Mouse (Mus musculus): ENCODE measurements at regions not wholly inside any gene's neighbourhood (a gene's known extent, or its start where the extent isn't known, plus 50 kb on each side); places are given as distances from the start of the nearest gene placed in this dataset.

DNA sequence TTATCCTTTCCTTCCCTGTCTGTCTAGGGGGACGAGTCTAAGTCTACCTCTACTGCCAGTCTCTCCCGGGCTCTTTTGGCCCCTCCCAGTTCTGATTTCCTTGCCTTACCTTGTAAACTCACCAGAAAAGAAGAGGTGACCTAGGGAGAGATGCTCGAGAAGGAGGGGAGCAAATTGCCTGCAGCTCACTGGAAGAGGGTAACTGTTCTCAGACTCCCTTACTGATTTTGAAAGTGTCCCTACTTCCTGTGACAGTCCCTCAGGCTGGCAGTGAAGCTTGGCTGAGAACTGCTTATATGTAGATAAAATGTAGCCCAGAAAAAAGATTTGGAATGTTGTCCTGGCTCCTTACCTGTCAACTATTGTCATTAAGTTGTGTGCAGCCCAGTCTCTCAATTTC, 180.6 kb upstream of the Tab2 start:
- H3K4me1 ChIP-seq (ENCODE audit: control insufficient read depth, insufficient read depth, low read length): peaks cover 12% of the 10 kb centered on the region; the same call in 1 of the 2 replicates
- no peak overlapping the region for H3K4me2 ChIP-seq (ENCODE audit: low read length)
- H3K27me3 ChIP-seq (ENCODE audit: control insufficient read depth, insufficient read depth, low read length): no peaks in the 10 kb centered on the region
- ATAC-seq (ENCODE audit: low FRiP score, low TSS enrichment) (no peak), DNase-seq (no peak)
- H3K36me3 ChIP-seq (ENCODE audit: control insufficient read depth, insufficient read depth, low read length): no peaks in the 10 kb centered on the region
- no peaks in the 10 kb centered on the region for H3K9me3 ChIP-seq (ENCODE audit: control insufficient read depth, low read length)
- no peak overlapping the region for H3K9ac ChIP-seq (replicated peaks; ENCODE audit: low read length)
- no peak overlapping the region for H3K27ac ChIP-seq (replicated peaks; ENCODE audit: low read depth, low read length)
- H3K4me3 ChIP-seq (replicated peaks; ENCODE audit: low read depth, low read length): no peak overlapping the region
- WGBS: 83% methylated on average over 3 of the region's 3 CpGs

DNA sequence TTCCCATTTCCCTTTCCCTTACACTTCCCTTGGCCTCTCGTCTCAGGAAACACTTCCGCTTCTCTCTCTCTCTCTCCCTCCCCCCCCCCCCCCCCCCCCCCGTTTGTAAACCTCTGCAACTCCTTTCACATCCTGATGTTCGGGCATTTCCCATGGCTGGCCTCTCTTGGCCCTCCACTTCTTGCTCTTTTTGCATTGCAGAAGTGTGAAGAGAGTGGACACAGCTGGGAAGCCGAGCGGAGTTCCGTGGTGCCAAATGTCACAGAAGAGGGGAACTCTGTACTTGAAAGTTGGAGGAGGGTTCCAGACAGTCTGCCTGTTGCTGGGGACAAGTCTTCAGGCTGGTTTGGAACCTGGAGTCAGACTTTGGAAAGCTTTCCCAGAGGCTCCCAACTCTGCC, 179.2 kb upstream of the Tab2 start:
- H3K4me1 ChIP-seq (ENCODE audit: control insufficient read depth, insufficient read depth, low read length): peaks cover 21% of the 10 kb centered on the region
- DNase-seq (no peak), ATAC-seq (ENCODE audit: low FRiP score, low TSS enrichment) (no peak)
- no peak overlapping the region for H3K9ac ChIP-seq (replicated peaks; ENCODE audit: low read length)
- H3K36me3 ChIP-seq (ENCODE audit: control insufficient read depth, insufficient read depth, low read length): no peaks in the 10 kb centered on the region
- WGBS: 86% methylated on average over 5 of the region's 7 CpGs
- no peak overlapping the region for H3K4me3 ChIP-seq (replicated peaks; ENCODE audit: low read depth, low read length)
- no peaks in the 10 kb centered on the region for H3K9me3 ChIP-seq (ENCODE audit: control insufficient read depth, low read length)
- no peaks in the 10 kb centered on the region for H3K27me3 ChIP-seq (ENCODE audit: control insufficient read depth, insufficient read depth, low read length)
- no peak overlapping the region for H3K4me2 ChIP-seq (ENCODE audit: low read length)
- H3K27ac ChIP-seq (replicated peaks; ENCODE audit: low read depth, low read length): no peak overlapping the region

DNA sequence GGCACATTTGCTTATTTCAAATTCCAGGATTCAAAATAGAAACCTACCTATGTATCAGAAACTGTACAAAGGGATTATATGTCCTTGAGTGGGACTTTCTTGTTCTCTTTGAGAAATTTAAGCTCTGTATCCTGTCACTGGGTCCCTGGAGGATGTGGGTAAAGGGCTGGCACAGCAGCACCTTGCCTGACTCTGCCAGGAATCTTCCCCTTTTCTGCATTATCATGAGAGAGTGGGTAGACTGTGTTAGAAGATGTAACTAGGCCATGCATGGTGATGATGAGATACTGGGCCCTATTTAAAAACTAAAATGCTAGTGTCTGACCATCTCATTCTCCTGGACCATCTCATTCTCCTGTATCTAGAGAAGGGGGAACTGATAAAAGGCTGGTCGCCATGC, 178.4 kb upstream of the Tab2 start:
- 100% methylated on average over 1 of the region's 1 CpGs for WGBS
- no peak for ATAC-seq (ENCODE audit: low FRiP score, low TSS enrichment)

DNA sequence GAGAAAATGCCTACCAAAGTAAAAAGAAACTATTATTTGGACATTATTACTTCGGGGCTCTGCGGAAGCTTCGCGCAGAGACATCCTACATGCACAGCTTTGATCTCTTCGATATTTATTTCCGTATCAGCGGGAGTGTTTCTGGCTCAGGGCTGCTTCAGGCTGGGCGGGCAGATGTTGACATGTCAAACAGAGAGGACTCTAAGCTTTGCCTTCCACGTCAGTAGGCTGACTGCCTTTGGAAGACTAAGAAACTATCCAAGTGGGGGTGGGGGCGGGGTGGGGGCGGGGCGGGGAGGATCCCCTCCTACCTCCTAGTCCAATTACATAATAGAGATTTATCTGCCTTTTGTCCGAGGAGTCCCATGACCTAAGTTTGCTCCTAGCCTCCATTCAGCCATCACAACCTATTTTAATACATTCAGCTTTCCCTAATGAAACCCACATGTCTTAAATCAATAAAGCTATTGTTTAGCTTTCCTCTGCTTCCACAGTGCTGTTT, 177.5 kb upstream of the Tab2 start:
- ATAC-seq (ENCODE audit: low FRiP score, low TSS enrichment) (peak; percentile 47; the same call in 1 of the 2 replicates), DNase-seq (peak; percentile 59)
- Histone ChIP-seq H3K36me3 (ENCODE audit: control insufficient read depth, insufficient read depth, low read length) (no peaks in the 10 kb centered on the region), H3K4me1 (ENCODE audit: control insufficient read depth, insufficient read depth, low read length) (peaks cover 21% of the 10 kb centered on the region), H3K4me2 (ENCODE audit: low read length) (peak overlapping the region; percentile 39), H3K9me3 (ENCODE audit: control insufficient read depth, low read length) (no peaks in the 10 kb centered on the region), H3K4me3 (replicated peaks; ENCODE audit: low read depth, low read length) (no peak overlapping the region), H3K27me3 (ENCODE audit: control insufficient read depth, insufficient read depth, low read length) (no peaks in the 10 kb centered on the region), H3K9ac (replicated peaks; ENCODE audit: low read length) (no peak overlapping the region), H3K27ac (replicated peaks; ENCODE audit: low read depth, low read length) (peak overlapping the region; percentile 41)
- WGBS: 8% methylated on average over 13 of the region's 13 CpGs

More for the DNA sequence above, 178.4 kb upstream of the Tab2 start:
- H3K9me3 ChIP-seq (ENCODE audit: control insufficient read depth, low read length): no peaks in the 10 kb centered on the region
- no peaks in the 10 kb centered on the region for H3K36me3 ChIP-seq (ENCODE audit: control insufficient read depth, insufficient read depth, low read length)
- H3K27ac ChIP-seq (replicated peaks; ENCODE audit: low read depth, low read length): no peak overlapping the region
- no peak overlapping the region for H3K4me3 ChIP-seq (replicated peaks; ENCODE audit: low read depth, low read length)
- H3K4me2 ChIP-seq (ENCODE audit: low read length): no peak overlapping the region
- H3K9ac ChIP-seq (replicated peaks; ENCODE audit: low read length): no peak overlapping the region
- no peaks in the 10 kb centered on the region for H3K27me3 ChIP-seq (ENCODE audit: control insufficient read depth, insufficient read depth, low read length)
- H3K4me1 ChIP-seq (ENCODE audit: control insufficient read depth, insufficient read depth, low read length): peaks cover 21% of the 10 kb centered on the region
- no peak for DNase-seq

DNA sequence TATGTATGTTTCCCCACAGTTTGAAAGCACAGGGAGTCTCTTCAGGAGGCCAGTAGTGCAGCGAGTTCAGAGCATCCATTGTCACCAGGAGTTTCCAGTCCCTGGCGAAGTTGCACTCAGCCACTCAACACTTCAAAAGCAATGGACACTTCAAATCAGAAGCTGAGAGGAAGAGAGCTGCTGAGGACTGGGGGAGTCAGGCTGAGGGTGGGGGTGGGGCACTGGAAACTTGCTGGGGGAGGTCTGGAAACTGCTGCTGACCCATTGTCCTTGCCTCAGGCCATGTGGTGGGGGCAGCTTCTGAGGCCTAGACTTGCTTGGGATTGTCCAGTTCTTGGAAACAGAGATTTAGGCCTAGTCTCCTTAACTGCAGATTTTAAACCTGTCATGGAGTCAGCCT, 176.8 kb upstream of the Tab2 start:
- Histone ChIP-seq H3K4me1 (ENCODE audit: control insufficient read depth, insufficient read depth, low read length) (peaks cover 21% of the 10 kb centered on the region), H3K36me3 (ENCODE audit: control insufficient read depth, insufficient read depth, low read length) (no peaks in the 10 kb centered on the region), H3K9me3 (ENCODE audit: control insufficient read depth, low read length) (no peaks in the 10 kb centered on the region), H3K9ac (replicated peaks; ENCODE audit: low read length) (no peak overlapping the region), H3K4me2 (ENCODE audit: low read length) (no peak overlapping the region), H3K27ac (replicated peaks; ENCODE audit: low read depth, low read length) (peak overlapping the region; percentile 41; the same call in 1 of the 2 replicates), H3K27me3 (ENCODE audit: control insufficient read depth, insufficient read depth, low read length) (no peaks in the 10 kb centered on the region), H3K4me3 (replicated peaks; ENCODE audit: low read depth, low read length) (no peak overlapping the region)
- ATAC-seq (ENCODE audit: low FRiP score, low TSS enrichment): 0 out of 2 replicates have a peak, but pooled peaks have one; percentile 25
- WGBS: 48% methylated on average over 2 of the region's 2 CpGs
- peak; percentile 3 for DNase-seq

DNA sequence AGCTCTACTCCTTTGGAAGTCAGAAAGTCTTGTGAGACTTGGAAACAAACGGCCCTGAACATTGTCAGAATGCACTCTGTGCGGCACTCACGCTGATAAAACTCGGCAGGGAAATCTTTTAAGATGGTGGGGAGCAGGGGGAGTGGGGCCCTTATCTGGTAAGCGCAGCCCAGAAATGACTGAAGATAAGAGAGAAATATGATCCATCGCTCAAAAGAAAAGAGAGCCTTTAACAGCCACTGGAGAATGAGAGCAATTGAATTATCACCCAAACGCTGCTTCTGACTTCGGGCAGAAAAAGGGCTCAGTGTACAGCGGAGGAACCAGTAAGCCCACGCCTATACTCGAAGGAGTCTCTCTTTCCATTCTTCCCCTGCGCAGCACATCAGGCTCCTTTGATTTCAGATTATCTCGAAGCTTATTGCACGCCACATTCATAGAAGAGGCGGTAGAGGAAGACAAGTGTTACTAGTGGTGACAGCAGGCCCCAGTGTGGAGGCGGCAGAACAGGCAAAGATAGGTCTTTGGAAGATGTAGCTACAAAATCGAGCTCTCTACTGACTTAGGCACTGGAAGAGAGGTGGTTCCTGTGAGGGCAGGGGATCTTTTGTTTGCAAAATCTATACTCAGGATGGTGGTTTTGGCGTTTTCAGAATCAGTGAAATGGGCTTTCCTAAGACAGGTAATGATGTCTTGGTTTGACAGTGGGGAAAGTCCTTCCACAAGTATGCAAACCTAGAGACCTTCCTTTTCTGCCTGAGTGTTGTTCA, 174.6 kb upstream of the Tab2 start:
- Histone ChIP-seq H3K27ac (replicated peaks; ENCODE audit: low read depth, low read length) (no peak overlapping the region), H3K9me3 (ENCODE audit: control insufficient read depth, low read length) (no peaks in the 10 kb centered on the region), H3K4me2 (ENCODE audit: low read length) (0 out of 2 replicates have a peak overlapping the region, but pooled peaks have one; percentile 6), H3K36me3 (ENCODE audit: control insufficient read depth, insufficient read depth, low read length) (no peaks in the 10 kb centered on the region), H3K9ac (replicated peaks; ENCODE audit: low read length) (no peak overlapping the region), H3K27me3 (ENCODE audit: control insufficient read depth, insufficient read depth, low read length) (no peaks in the 10 kb centered on the region), H3K4me3 (replicated peaks; ENCODE audit: low read depth, low read length) (no peak overlapping the region), H3K4me1 (ENCODE audit: control insufficient read depth, insufficient read depth, low read length) (peaks cover 21% of the 10 kb centered on the region)
- DNase-seq (peak; percentile 52), ATAC-seq (ENCODE audit: low FRiP score, low TSS enrichment) (no peak)
- 47% methylated on average over 18 of the region's 18 CpGs for WGBS

DNA sequence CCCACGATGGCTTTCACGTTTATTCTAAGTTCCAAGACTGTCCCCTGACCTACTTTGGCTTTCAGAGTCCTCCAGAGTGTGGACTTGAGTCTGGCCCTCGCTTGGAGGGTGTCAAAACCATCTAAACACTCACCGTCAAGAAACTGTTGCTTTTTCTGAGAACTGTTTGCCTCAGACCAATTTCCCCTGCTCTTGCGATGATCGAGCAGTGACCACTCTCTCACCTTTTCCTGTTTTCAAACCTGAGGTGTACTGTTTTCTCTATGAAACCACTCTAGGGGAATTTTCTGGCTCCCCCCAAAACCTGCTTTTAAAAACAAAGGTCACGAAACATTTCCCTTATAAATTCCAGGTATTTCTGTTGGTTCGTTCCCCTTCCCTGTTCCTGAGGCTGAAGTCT, 174.0 kb upstream of the Tab2 start:
- DNase-seq: no peak
- no peak overlapping the region for H3K9ac ChIP-seq (replicated peaks; ENCODE audit: low read length)
- no peak overlapping the region for H3K27ac ChIP-seq (replicated peaks; ENCODE audit: low read depth, low read length)
- H3K4me3 ChIP-seq (replicated peaks; ENCODE audit: low read depth, low read length): no peak overlapping the region
- H3K27me3 ChIP-seq (ENCODE audit: control insufficient read depth, insufficient read depth, low read length): no peaks in the 10 kb centered on the region
- no peaks in the 10 kb centered on the region for H3K9me3 ChIP-seq (ENCODE audit: control insufficient read depth, low read length)
- no peaks in the 10 kb centered on the region for H3K36me3 ChIP-seq (ENCODE audit: control insufficient read depth, insufficient read depth, low read length)
- ATAC-seq (ENCODE audit: low FRiP score, low TSS enrichment): no peak
- H3K4me2 ChIP-seq (ENCODE audit: low read length): no peak overlapping the region
- WGBS: 80% methylated on average over 8 of the region's 8 CpGs
- H3K4me1 ChIP-seq (ENCODE audit: control insufficient read depth, insufficient read depth, low read length): peaks cover 21% of the 10 kb centered on the region

DNA sequence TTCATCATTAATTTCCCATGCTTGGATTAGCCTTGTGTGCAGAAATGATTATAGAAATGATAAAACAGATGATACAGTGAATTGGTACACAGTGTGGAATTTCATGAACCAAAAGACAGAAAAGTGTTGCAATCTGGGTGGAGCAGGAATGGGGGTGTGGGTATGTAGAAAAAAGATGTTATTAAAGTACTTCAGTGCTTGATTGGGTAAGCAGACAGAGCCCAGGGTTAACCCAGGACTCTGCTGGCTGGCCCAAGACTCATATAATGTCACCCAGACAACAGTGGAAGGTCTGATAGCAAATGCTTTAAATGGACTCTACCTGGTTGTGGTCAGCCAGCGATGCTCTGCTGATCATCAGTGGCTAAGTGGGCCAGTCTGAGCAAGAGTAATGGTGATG, 168.1 kb upstream of the Tab2 start:
- 98% methylated on average over 1 of the region's 1 CpGs for WGBS
- no peak overlapping the region for H3K4me3 ChIP-seq (replicated peaks; ENCODE audit: low read depth, low read length)
- H3K27me3 ChIP-seq (ENCODE audit: control insufficient read depth, insufficient read depth, low read length): no peaks in the 10 kb centered on the region
- no peak overlapping the region for H3K9ac ChIP-seq (replicated peaks; ENCODE audit: low read length)
- H3K9me3 ChIP-seq (ENCODE audit: control insufficient read depth, low read length): no peaks in the 10 kb centered on the region
- no peaks in the 10 kb centered on the region for H3K4me1 ChIP-seq (ENCODE audit: control insufficient read depth, insufficient read depth, low read length)
- no peak overlapping the region for H3K27ac ChIP-seq (replicated peaks; ENCODE audit: low read depth, low read length)
- ATAC-seq (ENCODE audit: low FRiP score, low TSS enrichment) (no peak), DNase-seq (no peak)
- H3K4me2 ChIP-seq (ENCODE audit: low read length): no peak overlapping the region
- no peaks in the 10 kb centered on the region for H3K36me3 ChIP-seq (ENCODE audit: control insufficient read depth, insufficient read depth, low read length)

DNA sequence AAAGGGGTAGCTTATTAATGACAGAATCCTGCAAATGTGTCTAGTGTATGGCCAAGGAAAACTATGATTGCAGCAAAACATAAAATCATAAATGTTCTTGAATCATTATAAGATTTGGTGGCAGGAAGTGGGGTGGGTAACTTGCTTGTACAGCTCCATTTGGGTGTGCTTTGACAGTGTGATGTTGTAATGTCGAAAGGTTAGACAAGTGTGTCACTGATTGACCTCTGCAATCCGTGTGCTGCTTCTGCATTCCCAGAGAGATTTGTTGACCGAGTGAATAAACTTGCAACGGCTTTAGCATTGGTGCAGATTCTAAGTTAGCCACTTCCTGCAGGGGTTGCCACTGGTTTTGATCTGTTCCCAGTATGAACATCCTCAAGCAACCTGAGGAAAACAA, 165.9 kb upstream of the Tab2 start:
- H3K36me3 ChIP-seq (ENCODE audit: control insufficient read depth, insufficient read depth, low read length): no peaks in the 10 kb centered on the region
- no peak overlapping the region for H3K27ac ChIP-seq (replicated peaks; ENCODE audit: low read depth, low read length)
- H3K9me3 ChIP-seq (ENCODE audit: control insufficient read depth, low read length): no peaks in the 10 kb centered on the region
- no peak overlapping the region for H3K9ac ChIP-seq (replicated peaks; ENCODE audit: low read length)
- DNase-seq (no peak), ATAC-seq (ENCODE audit: low FRiP score, low TSS enrichment) (no peak)
- H3K4me3 ChIP-seq (replicated peaks; ENCODE audit: low read depth, low read length): no peak overlapping the region
- no peaks in the 10 kb centered on the region for H3K4me1 ChIP-seq (ENCODE audit: control insufficient read depth, insufficient read depth, low read length)
- H3K4me2 ChIP-seq (ENCODE audit: low read length): no peak overlapping the region
- no peaks in the 10 kb centered on the region for H3K27me3 ChIP-seq (ENCODE audit: control insufficient read depth, insufficient read depth, low read length)
- WGBS: 67% methylated on average over 4 of the region's 4 CpGs
